Mouse (Mus musculus) cerebral cortex, adult 2 months (tissue): Measurements from ENCODE around the gene Prune2.

Source experiments
- WGBS: fragments of 180-500 bp; shearing (Covaris S2); methylation state at CpG from one replicate; pipeline ENCODE4 v1.1.7; 2018; 5-methylcytosine and 5-hydroxymethylcytosine counted together

Gene Prune2

GRCm38 (mm10) chr19:17263181-17263580 lies 307.3 kb downstream of the Prune2 start:
- WGBS = 64% methylated on average over 2 of the region's 2 CpGs

DNA sequence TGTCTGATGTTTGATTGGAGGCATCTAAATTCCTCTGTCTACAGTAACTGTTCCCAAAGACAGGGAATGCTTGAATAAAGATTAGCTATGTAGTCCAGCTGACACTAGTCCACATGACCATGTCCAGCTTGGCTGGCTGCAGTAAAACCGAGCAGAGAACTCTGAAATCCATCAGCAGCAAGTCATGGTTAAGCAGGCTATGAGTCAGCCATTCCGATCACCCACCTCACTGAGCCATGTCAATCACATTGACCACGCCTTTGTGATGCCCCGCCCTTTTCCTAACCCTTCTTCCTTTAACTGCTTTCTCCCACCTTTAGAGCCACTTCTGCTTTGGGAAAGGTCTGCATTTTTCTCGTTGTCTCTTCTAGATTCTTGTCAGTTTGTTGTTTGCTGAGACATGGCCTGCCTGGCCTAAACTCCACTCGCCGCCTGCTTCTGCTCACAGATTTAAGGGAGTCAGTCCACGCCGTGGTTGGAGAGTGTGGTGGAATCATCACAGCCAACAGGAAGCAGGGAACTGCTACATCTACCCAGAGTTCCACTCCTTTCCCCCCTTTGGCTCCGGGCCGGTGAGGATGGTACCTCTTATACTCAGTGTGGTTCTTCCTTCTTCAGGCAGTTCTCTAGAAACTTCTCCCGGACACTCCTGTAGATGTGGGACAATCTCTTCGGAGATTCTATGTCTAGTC lies 307.9 kb downstream of the Prune2 start:
- 88% methylated on average over 13 of the region's 13 CpGs for WGBS

- 63% methylated on average over 9 of the region's 9 CpGs for WGBS
Observed at GRCm38 (mm10) chr19:17264481-17265196, 308.7 kb downstream of the Prune2 start.

DNA sequence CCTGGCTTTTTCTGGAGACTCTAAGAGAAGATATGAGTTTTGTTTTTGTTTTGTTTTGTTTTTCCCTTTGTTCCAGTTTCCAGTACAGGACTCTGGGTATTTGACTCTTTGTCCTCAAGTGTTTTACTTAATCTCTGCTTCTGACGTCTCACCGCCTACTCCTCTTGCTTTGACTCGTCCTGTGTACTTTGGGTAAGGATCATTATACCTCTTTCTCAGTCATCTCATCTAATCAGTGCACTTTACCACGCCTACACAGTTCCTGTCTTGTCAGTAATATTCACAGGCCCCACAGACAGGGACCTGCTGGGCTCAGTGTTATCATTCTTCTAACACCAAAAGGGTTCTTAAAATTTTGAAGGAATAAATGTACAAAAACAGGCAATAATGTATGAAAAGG lies 312.8 kb downstream of the Prune2 start:
- WGBS = 72% methylated on average over 4 of the region's 4 CpGs

DNA sequence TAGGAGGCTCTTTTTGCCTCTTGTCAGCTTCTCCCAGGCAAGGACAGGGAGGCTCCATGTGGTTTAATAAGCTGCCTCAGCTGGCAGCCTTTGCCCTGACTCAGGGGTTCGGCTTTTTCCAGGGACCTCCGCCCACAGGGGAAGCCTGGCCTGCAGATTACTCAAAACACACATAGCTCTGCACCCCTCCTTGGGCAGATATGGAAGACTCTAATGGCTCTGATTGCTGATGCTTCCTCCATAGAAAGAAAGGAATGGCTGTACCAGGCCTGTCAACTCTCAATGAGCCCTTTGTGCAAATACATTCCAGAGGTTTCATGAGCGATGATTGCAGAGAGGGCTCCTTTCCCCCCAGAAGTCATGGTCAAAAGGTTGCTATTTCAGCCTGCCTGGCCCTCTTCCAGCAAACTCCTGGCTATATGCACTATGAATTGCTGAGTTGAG lies 315.3 kb downstream of the Prune2 start:
- 57% methylated on average over 3 of the region's 3 CpGs for WGBS

- WGBS = 87% methylated on average over 2 of the region's 2 CpGs
Observed at GRCm38 (mm10) chr19:17272988-17273387, 317.1 kb downstream of the Prune2 start.
